Mouse (Mus musculus): Measurements from ENCODE around the gene Hpn. TPM values are rescaled to one million over a fixed set of nuclear protein-coding genes. Genes with fewer than 3 reads are reported as not detected.
A peak's percentile ranks its signal among the peaks of the same experiment; 100 is the strongest.

Hpn gene
- polyA plus RNA-seq, 1 experiment from 2014 or later = 38.3 TPM

- peaks cover 3% of the 10 kb centered on the region; the same call in 1 of the 2 replicates for H3K4me1 ChIP-seq (replicated peaks; ENCODE audit: control insufficient read depth, insufficient read depth, low read length)
- ATAC-seq (replicated peaks; ENCODE audit: low FRiP score) = no peak
- H3K36me3 ChIP-seq (ENCODE audit: control insufficient read depth, insufficient read depth, low read length) = no peaks in the 10 kb centered on the region
- H3K9me3 ChIP-seq (ENCODE audit: control insufficient read depth, low read length) = no peaks in the 10 kb centered on the region
- DNase-seq (ENCODE audit: low spot score) = no peak
- no peaks in the 10 kb centered on the region for H3K27me3 ChIP-seq (replicated peaks; ENCODE audit: control insufficient read depth, insufficient read depth, low read length)
- H3K4me3 ChIP-seq (ENCODE audit: low read depth, low read length) = no peak overlapping the region
- H3K27ac ChIP-seq (ENCODE audit: low read depth, low read length) = no peak overlapping the region
- H3K9ac ChIP-seq (ENCODE audit: low read depth, low read length) = no peak overlapping the region
- WGBS = 68% methylated on average over 11 of the region's 11 CpGs
- H3K4me2 ChIP-seq = no peak overlapping the region
These were observed 55.0 kb downstream of the Hpn start for GRCm38 (mm10) chr7:31059919-31060620.

- DNase-seq (ENCODE audit: low spot score) (peak; percentile 84), ATAC-seq (replicated peaks; ENCODE audit: low FRiP score) (peak; percentile 43)
- no peak within 1 kb of the TSS for H3K27ac ChIP-seq (ENCODE audit: low read depth, low read length)
- WGBS = 2% methylated on average over 2 of the region's 2 CpGs
- no peak within 1 kb of the TSS for H3K4me3 ChIP-seq (ENCODE audit: low read depth, low read length)
- H3K9me3 ChIP-seq (ENCODE audit: control insufficient read depth, low read length) = no peaks in the 10 kb centered on the region
- no peak within 1 kb of the TSS for H3K9ac ChIP-seq (ENCODE audit: low read depth, low read length)
- peaks cover 5% of the 10 kb centered on the region; the same call in 1 of the 2 replicates for H3K27me3 ChIP-seq (replicated peaks; ENCODE audit: control insufficient read depth, insufficient read depth, low read length)
- H3K36me3 ChIP-seq (ENCODE audit: control insufficient read depth, insufficient read depth, low read length) = no peaks in the 10 kb centered on the region
- peaks cover 6% of the 10 kb centered on the region for H3K4me1 ChIP-seq (replicated peaks; ENCODE audit: control insufficient read depth, insufficient read depth, low read length)
- no peak within 1 kb of the TSS for H3K4me2 ChIP-seq
These were observed 56.0 kb downstream of the Hpn start, which contains the start of gene Lgi4 for GRCm38 (mm10) chr7:31059108-31059507. Gene Lgi4 (plus strand): TSS chr7:31059342.

- Histone ChIP-seq H3K4me1 (replicated peaks; ENCODE audit: control insufficient read depth, insufficient read depth, low read length) (peaks cover 11% of the 10 kb centered on the region), H3K9me3 (ENCODE audit: control insufficient read depth, low read length) (no peaks in the 10 kb centered on the region), H3K36me3 (ENCODE audit: control insufficient read depth, insufficient read depth, low read length) (no peaks in the 10 kb centered on the region), H3K27ac (ENCODE audit: low read depth, low read length) (no peak overlapping the region), H3K4me2 (no peak overlapping the region), H3K4me3 (ENCODE audit: low read depth, low read length) (no peak overlapping the region), H3K27me3 (replicated peaks; ENCODE audit: control insufficient read depth, insufficient read depth, low read length) (peaks cover 14% of the 10 kb centered on the region), H3K9ac (ENCODE audit: low read depth, low read length) (no peak overlapping the region)
- 80% methylated on average over 6 of the region's 6 CpGs for WGBS
- no peak for DNase-seq (ENCODE audit: low spot score)
- no peak for ATAC-seq (replicated peaks; ENCODE audit: low FRiP score)
These were observed 56.9 kb downstream of the Hpn start for GRCm38 (mm10) chr7:31058211-31058610.

- Histone ChIP-seq H3K4me3 (ENCODE audit: low read depth, low read length) (no peak overlapping the region), H3K27me3 (replicated peaks; ENCODE audit: control insufficient read depth, insufficient read depth, low read length) (peaks cover 19% of the 10 kb centered on the region), H3K27ac (ENCODE audit: low read depth, low read length) (no peak overlapping the region), H3K9me3 (ENCODE audit: control insufficient read depth, low read length) (no peaks in the 10 kb centered on the region), H3K9ac (ENCODE audit: low read depth, low read length) (no peak overlapping the region), H3K4me1 (replicated peaks; ENCODE audit: control insufficient read depth, insufficient read depth, low read length) (peaks cover 11% of the 10 kb centered on the region), H3K36me3 (ENCODE audit: control insufficient read depth, insufficient read depth, low read length) (no peaks in the 10 kb centered on the region), H3K4me2 (no peak overlapping the region)
- WGBS = 62% methylated on average over 5 of the region's 5 CpGs
- DNase-seq (ENCODE audit: low spot score) = no peak
- no peak for ATAC-seq (replicated peaks; ENCODE audit: low FRiP score)
These were observed 57.4 kb downstream of the Hpn start for GRCm38 (mm10) chr7:31057730-31058129.

- Histone ChIP-seq H3K9me3 (ENCODE audit: control insufficient read depth, low read length) (no peaks in the 10 kb centered on the region), H3K9ac (ENCODE audit: low read depth, low read length) (no peak within 1 kb of the TSS), H3K4me1 (replicated peaks; ENCODE audit: control insufficient read depth, insufficient read depth, low read length) (peaks cover 11% of the 10 kb centered on the region), H3K4me3 (ENCODE audit: low read depth, low read length) (no peak within 1 kb of the TSS), H3K27me3 (replicated peaks; ENCODE audit: control insufficient read depth, insufficient read depth, low read length) (peaks cover 26% of the 10 kb centered on the region), H3K4me2 (no peak within 1 kb of the TSS), H3K27ac (ENCODE audit: low read depth, low read length) (peak within 1 kb of the TSS; percentile 32), H3K36me3 (ENCODE audit: control insufficient read depth, insufficient read depth, low read length) (no peaks in the 10 kb centered on the region)
- WGBS = 53% methylated on average over 2 of the region's 2 CpGs
- no peak for ATAC-seq (replicated peaks; ENCODE audit: low FRiP score)
- no peak for DNase-seq (ENCODE audit: low spot score)
These were observed 58.0 kb downstream of the Hpn start, which contains the start of gene Fxyd1 for GRCm38 (mm10) chr7:31057071-31057470. Gene Fxyd1 (minus strand): TSS chr7:31057199.

- Histone ChIP-seq H3K27me3 (replicated peaks; ENCODE audit: control insufficient read depth, insufficient read depth, low read length) (peaks cover 32% of the 10 kb centered on the region), H3K9ac (ENCODE audit: low read depth, low read length) (no peak overlapping the region), H3K4me1 (replicated peaks; ENCODE audit: control insufficient read depth, insufficient read depth, low read length) (peaks cover 11% of the 10 kb centered on the region), H3K27ac (ENCODE audit: low read depth, low read length) (peak overlapping the region; percentile 16; the same call in 1 of the 2 replicates), H3K4me2 (no peak overlapping the region), H3K36me3 (ENCODE audit: control insufficient read depth, insufficient read depth, low read length) (no peaks in the 10 kb centered on the region), H3K9me3 (ENCODE audit: control insufficient read depth, low read length) (no peaks in the 10 kb centered on the region), H3K4me3 (ENCODE audit: low read depth, low read length) (no peak overlapping the region)
- no peak for ATAC-seq (replicated peaks; ENCODE audit: low FRiP score)
- 69% methylated on average over 7 of the region's 7 CpGs for WGBS
- DNase-seq (ENCODE audit: low spot score) = no peak
These were observed 58.6 kb downstream of the Hpn start for GRCm38 (mm10) chr7:31056448-31056847.

GRCm38 (mm10) chr7:31055883-31056282, 59.2 kb downstream of the Hpn start:
- ATAC-seq (replicated peaks; ENCODE audit: low FRiP score) (no peak), DNase-seq (ENCODE audit: low spot score) (no peak)
- H3K4me2 ChIP-seq = no peak overlapping the region; the same call in 1 of the 2 replicates
- H3K4me1 ChIP-seq (replicated peaks; ENCODE audit: control insufficient read depth, insufficient read depth, low read length) = peaks cover 14% of the 10 kb centered on the region
- no peaks in the 10 kb centered on the region for H3K36me3 ChIP-seq (ENCODE audit: control insufficient read depth, insufficient read depth, low read length)
- H3K9me3 ChIP-seq (ENCODE audit: control insufficient read depth, low read length) = no peaks in the 10 kb centered on the region
- H3K27ac ChIP-seq (ENCODE audit: low read depth, low read length) = peak overlapping the region; percentile 30; the same call in 1 of the 2 replicates
- no peak overlapping the region for H3K4me3 ChIP-seq (ENCODE audit: low read depth, low read length)
- no peak overlapping the region for H3K9ac ChIP-seq (ENCODE audit: low read depth, low read length)
- 39% methylated on average over 3 of the region's 4 CpGs for WGBS
- peaks cover 38% of the 10 kb centered on the region for H3K27me3 ChIP-seq (replicated peaks; ENCODE audit: control insufficient read depth, insufficient read depth, low read length)

GRCm38 (mm10) chr7:31055354-31055824, 59.7 kb downstream of the Hpn start:
- Histone ChIP-seq H3K4me1 (replicated peaks; ENCODE audit: control insufficient read depth, insufficient read depth, low read length) (peaks cover 14% of the 10 kb centered on the region), H3K9me3 (ENCODE audit: control insufficient read depth, low read length) (no peaks in the 10 kb centered on the region), H3K4me3 (ENCODE audit: low read depth, low read length) (no peak overlapping the region; the same call in 1 of the 2 replicates), H3K27me3 (replicated peaks; ENCODE audit: control insufficient read depth, insufficient read depth, low read length) (peaks cover 42% of the 10 kb centered on the region), H3K36me3 (ENCODE audit: control insufficient read depth, insufficient read depth, low read length) (no peaks in the 10 kb centered on the region), H3K9ac (ENCODE audit: low read depth, low read length) (0 out of 2 replicates have a peak overlapping the region, but pooled peaks have one; percentile 14), H3K27ac (ENCODE audit: low read depth, low read length) (peak overlapping the region; percentile 30), H3K4me2 (peak overlapping the region; percentile 41)
- no peak for DNase-seq (ENCODE audit: low spot score)
- peak; percentile 61 for ATAC-seq (replicated peaks; ENCODE audit: low FRiP score)
- WGBS = 30% methylated on average over 10 of the region's 10 CpGs
